Comparison of ENCODE assay signal across 35 mouse cellular contexts in the genomic region with DNA sequence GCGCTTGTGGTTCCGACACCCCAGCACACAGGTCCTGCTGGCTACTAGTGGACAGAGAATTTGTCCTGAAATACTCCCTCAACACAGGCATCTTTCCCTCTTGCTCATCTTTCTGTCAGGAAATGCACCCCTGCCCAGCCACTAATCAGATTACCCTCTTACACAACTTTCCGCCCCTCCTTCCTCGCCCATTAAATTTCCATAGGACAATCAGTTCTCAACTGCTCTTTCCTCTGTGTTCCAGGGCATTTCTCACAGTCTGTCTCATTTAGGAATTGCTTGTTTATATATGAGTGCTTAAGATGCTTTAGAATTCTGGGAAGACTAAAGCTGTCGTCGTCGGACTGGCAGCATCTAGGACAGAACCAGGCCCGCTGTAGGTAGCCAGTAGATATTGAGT.
"Had no signal": no experiment of that assay in that cellular context is flagged by ENCODE, and none has a peak within 500 bp of the region (broad histone marks: within the 10 kb centered on the region; RNA-seq: fewer than 3 reads in every experiment).

No protein-coding gene starts in this region.

- H3K4me3 ChIP-seq: heart, embryonic 10.5 days; heart, embryonic 12.5 days; heart, embryonic 13.5 days; heart, embryonic 15.5 days; hindbrain, embryonic 10.5 days; hindbrain, embryonic 12.5 days; hindbrain, embryonic 13.5 days; hindbrain, embryonic 15.5 days; intestine, embryonic 15.5 days; kidney, embryonic 15.5 days; layer of hippocampus, adult 2 months had no signal

- H3K9ac ChIP-seq: heart, embryonic 12.5 days; heart, embryonic 13.5 days; heart, embryonic 15.5 days; hindbrain, embryonic 12.5 days; hindbrain, embryonic 13.5 days; hindbrain, embryonic 14.5 days; hindbrain, embryonic 15.5 days; intestine, embryonic 15.5 days; kidney, embryonic 15.5 days had no signal

- H3K4me1 ChIP-seq: hindbrain, embryonic 13.5 days; hindbrain, embryonic 15.5 days; intestine, embryonic 15.5 days had no signal

- DNase-seq: heart, postnatal 10 days; heart, postnatal 14 days; heart, postnatal 36 days; heart, postnatal 4 days; kidney, adult 11 months; kidney, adult 18-20 months; kidney, adult 2 months; kidney, adult 8-10 months; kidney, adult 9 months; kidney, postnatal 10 days; kidney, postnatal 14 days; kidney, postnatal 25 days; kidney, postnatal 36 days; kidney, postnatal 4 days; layer of hippocampus, adult 9-11 months; layer of hippocampus, postnatal 36 days had no signal

- ATAC-seq: hindbrain, embryonic 16.5 days; hindbrain, postnatal 0 days; inflammation-experienced regulatory T-cells, adult 6 months; intestine, embryonic 15.5 days; intestine, embryonic 16.5 days; intestine, postnatal 0 days had no signal

- H3K9me3 ChIP-seq: heart, embryonic 10.5 days; heart, embryonic 12.5 days; heart, embryonic 13.5 days; heart, embryonic 15.5 days; hindbrain, embryonic 10.5 days; hindbrain, embryonic 12.5 days; hindbrain, embryonic 13.5 days; hindbrain, embryonic 15.5 days; intestine, embryonic 15.5 days; kidney, embryonic 15.5 days had no signal

- H3K36me3 ChIP-seq: heart, embryonic 10.5 days; heart, embryonic 12.5 days; heart, embryonic 13.5 days; heart, embryonic 15.5 days; hindbrain, embryonic 10.5 days; hindbrain, embryonic 12.5 days; hindbrain, embryonic 13.5 days; hindbrain, embryonic 15.5 days; intestine, embryonic 15.5 days; kidney, embryonic 15.5 days had no signal

- H3K27ac ChIP-seq: heart, embryonic 10.5 days; heart, embryonic 13.5 days; heart, embryonic 15.5 days; hindbrain, embryonic 10.5 days; hindbrain, embryonic 12.5 days; hindbrain, embryonic 13.5 days; hindbrain, embryonic 14.5 days; hindbrain, embryonic 15.5 days; hindbrain, postnatal 0 days; intestine, embryonic 15.5 days; kidney, embryonic 15.5 days; kidney, postnatal 0 days had no signal

- H3K4me2 ChIP-seq: heart, embryonic 11.5 days; heart, embryonic 12.5 days; heart, embryonic 13.5 days; heart, embryonic 15.5 days; hindbrain, embryonic 12.5 days; hindbrain, embryonic 13.5 days; hindbrain, embryonic 14.5 days; hindbrain, embryonic 15.5 days; intestine, embryonic 15.5 days; kidney, embryonic 15.5 days had no signal
